Mouse (Mus musculus): ENCODE data around the gene Zbtb38.

GRCm38 (mm10) chr9:96731961-96732511 is 20.6 kb downstream of the Zbtb38 start:
- no peak for TF ChIP-seq CTCF (IDR thresholded peaks at IDR 0.05; ENCODE audit: low read depth, low read length)
- TF ChIP-seq TAL1 (conservative IDR thresholded peaks at IDR 0.05; ENCODE audit: low read depth, low read length), result no peak
- TF ChIP-seq GATA1 (IDR thresholded peaks at IDR 0.05; ENCODE audit: borderline replicate concordance, low read length), result no peak
